Mouse (Mus musculus) MN1 (cell line): ENCODE measurements around the gene Pcdh8.

Experiments
- DNase-seq: peaks from one replicate; pipeline ENCODE4 v3.0.0-alpha.2; 2016; ENCODE audit warnings: low spot score

The Pcdh8 gene

DNA sequence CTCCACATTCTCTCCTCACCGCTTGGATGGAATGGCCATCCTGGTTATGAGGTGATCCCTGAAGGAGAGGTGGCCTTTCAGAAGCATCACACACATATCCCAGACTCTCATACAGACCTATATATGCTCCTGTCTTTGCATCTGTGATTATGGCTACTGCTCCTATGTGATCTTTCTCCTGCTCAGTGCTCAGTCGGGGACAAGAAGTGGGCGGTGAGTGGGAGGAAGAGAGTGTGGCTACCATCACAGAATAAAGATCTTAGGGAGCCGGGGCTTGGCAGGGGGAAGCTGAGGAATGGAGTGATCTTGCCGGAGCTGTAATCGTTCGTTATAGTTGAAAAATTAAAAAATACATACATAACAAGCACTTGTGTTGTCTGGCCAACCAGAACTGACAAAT is 17.4 kb downstream of the Pcdh8 start:
- no peak for DNase-seq

DNA sequence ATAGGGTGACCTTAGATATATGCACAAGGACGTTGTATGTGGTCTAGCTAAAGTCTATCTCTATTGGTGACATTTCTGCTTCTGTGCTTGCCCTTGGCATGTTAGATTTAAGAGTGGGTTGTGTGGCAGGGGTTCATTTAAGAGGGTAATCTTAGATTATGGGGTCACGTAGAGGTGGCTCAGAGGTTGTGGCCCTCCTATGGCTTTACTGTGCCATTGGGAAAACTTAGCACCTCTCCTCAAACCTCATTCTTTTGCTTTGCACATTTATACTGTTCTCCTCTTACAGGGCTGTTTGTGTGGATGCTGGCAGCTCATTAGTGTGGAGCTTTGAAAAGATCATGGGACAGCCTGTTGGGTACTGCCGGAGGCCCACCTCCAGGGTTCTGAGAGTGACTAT is 30.6 kb downstream of the Pcdh8 start:
- no peak for DNase-seq

DNA sequence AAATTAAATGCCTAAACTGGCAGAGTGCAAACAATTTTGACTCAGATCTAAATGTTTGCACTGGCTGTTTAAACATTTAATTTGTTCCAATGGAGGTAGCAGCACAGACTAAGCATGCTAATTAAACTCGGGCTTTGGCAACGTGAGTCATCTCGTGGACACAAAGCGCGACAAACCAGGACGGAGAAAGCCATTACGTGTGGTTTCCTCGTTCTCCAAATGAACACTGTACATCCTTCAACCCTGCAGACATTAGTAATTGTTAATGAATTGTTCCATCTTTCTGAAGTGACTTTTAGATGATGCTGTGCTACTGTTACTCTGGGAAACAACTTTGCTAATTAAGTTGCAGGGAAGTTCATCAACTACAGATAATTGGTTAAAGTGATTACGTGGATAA is 32.7 kb downstream of the Pcdh8 start:
- no peak for DNase-seq

DNA sequence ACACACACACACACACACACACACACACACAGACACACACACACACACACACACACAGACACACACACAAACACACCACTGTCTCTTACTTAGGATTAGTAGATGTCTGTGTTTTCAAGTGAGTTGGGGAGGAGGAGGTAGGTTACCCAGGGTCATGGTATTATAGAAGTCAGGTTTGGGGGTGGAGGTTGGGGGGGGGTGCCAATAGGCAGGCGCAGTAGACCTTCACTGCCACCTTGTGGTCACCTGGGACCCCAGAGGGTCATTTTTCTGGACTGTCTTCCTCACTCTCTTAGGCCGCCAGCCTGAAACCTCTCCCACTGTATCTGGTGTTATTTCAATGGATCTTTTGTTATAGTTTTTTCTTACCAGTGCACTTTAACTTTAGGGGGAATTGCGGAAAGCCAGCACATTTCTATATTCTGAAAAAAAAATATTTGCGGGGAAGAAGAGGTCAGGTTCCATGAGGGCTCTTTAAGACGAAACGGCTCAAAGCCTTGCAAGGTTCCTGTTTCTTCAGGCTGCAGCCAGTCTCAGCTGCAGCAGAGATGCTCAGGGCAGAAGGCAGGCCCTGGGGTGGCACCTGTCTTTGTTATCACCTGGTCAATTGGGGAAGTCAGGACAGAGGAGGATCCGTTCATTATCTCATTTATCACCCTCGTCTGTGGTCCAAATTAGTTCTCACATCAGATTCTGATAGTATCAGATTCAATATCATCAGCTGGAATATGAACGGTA is 33.3 kb downstream of the Pcdh8 start:
- DNase-seq: no peak

DNA sequence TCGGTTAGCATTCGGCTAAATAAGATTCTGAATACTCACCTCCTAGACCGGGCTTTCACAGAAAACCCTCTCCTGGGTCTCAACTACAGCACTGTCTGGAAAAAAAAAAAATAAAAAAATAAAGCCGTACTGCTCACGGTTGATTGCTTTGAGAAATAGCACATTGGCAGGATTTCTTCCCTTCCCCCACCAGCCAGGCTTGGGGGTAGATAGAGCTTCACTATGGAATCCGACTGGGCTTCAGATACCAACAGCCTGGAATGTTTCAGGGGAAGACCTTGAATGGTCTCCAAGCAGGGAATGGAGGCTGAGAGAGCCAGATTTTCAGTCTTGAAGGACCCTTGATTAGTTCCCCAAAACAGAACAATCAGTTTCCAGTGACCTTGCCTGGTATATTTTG is 34.3 kb downstream of the Pcdh8 start:
- DNase-seq: no peak

DNA sequence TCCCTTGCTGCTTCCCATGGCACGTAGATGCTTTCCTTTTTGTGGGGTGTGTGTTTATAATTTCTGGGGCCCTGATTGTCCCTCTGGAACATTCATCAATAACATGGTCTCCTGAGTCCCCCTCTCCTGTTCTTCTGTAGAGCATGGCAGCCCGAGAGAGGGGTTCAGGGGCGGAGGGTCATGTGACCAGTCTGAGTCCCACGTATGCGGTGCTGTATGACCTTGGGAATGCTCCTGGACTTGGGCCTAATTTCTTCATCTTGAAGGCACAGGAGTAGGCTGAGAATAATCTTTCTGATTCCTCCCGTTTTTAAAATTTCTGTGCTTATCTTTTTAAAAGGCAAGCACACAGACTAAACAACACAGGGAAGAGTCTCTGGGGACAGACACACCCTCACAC is 37.6 kb downstream of the Pcdh8 start:
- DNase-seq: no peak

DNA sequence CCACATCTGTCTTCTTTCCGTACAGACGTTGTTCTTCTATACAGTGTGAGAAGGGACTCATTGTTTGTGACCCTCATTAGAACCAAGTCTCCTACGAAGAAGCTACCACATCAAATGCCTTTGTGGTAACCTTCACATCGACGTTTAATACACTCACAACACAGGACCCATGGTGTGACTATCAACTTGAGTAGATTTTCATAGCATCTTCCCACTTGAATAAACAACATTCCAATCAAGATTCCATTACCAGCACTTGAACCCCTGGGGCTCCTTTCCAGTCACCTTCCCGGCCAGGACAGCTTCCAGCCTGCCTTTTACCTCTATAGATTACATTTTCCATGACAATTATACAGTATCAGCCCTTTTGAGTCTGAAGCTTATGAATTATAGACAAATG is 42.3 kb downstream of the Pcdh8 start:
- no peak for DNase-seq

DNA sequence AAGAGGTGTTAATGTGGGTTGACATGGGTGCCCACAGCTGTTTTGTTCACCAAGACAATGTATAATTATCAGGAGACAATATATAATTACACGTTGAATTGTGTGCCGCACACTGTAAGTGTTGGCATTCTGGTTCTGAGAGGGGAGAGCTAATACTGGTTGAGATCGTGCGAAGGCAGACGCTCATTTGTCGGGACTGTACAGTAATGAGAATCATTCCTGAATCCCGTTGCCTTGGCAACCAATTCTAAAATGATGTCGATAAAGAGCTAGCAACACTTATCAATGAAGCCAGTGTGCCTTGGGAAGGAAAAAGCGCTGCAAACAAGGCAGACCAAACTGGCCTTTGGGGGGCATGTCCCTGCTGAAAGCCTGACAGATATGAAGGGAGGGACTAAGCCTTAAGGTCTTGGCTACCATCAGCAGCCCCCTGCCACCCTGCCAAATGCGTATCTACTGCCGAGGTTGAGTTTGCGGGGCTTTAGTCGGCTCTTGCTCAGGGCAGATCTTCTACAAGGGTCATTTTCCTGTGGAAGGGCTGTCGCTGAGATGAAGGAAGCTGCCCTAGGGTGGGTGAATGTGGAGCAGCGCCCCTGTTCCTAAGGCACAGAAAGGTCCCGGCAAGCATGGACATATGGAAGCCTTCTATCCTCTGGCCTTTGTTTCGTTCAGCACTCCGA is 47.0 kb downstream of the Pcdh8 start:
- DNase-seq: no peak

DNA sequence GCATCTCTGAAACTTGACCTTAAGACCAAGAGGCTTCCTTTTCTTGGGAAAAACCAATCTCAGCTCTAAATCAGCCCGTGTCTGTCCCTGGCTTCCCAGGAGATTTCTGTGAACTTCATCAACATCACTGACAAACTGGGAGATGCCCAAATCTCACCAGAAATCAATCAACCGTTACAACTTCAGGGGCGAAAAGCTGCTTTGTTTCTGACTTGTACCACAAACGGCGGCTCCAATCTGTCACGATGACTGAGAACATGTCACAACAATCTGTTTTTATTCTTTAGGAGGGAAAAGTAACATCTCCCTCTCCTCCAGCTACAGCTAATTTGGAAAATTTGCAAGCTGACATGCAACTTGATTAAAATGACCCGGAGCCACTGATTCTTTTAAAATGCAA is 48.9 kb downstream of the Pcdh8 start:
- no peak for DNase-seq
